Mouse (Mus musculus) midbrain, embryonic 14.5 days (tissue): Measurements from ENCODE around the gene Fhl5. TPM values are rescaled to one million over a fixed set of nuclear protein-coding genes. Genes with fewer than 3 reads are reported as not detected.
"Not testable (repeated sequence)": the region's sequence is repeated elsewhere in the genome, so short reads cannot be mapped to it uniquely, and the experiment has no call there.

Experiments
- ATAC-seq: fragments of 200-750 bp; cut with Nextera tagmentation; 2 replicates; pipeline ENCODE4 v1.8.0; 2017; ENCODE audit warnings: moderate number of reproducible peaks, moderate library complexity; ENCODE audit not compliant: low FRiP score, low TSS enrichment
- DNase-seq: peaks from one replicate; pipeline ENCODE4 v3.0.0-alpha.2; 2015
- H3K27ac ChIP-seq: fragments of 300-500 bp; sonication (generic); replicated peaks from 2 replicates; pipeline ENCODE4 v1.5.1; 2014; ENCODE audit warnings: mild to moderate bottlenecking, low read depth, low read length, moderate library complexity
- H3K27me3 ChIP-seq: fragments of 300-500 bp; sonication (generic); 2 replicates; pipeline ENCODE4 v1.6.1; 2014; ENCODE audit warnings: low read length, control low read depth, mixed read lengths; ENCODE audit not compliant: control insufficient read depth, insufficient read depth
- H3K36me3 ChIP-seq: fragments of 300-500 bp; sonication (generic); 2 replicates; pipeline ENCODE4 v1.6.1; 2014; ENCODE audit warnings: low read length, control low read depth; ENCODE audit not compliant: control insufficient read depth, insufficient read depth
- H3K4me1 ChIP-seq: fragments of 300-500 bp; sonication (generic); 2 replicates; pipeline ENCODE4 v1.6.1; 2014; ENCODE audit warnings: mild to moderate bottlenecking, antibody characterized with exemption, low read length, control low read depth; ENCODE audit not compliant: control insufficient read depth, insufficient read depth
- H3K4me2 ChIP-seq: fragments of 300-500 bp; sonication (generic); 2 replicates; pipeline ENCODE4 v1.6.1; 2014; ENCODE audit warnings: mild to moderate bottlenecking, low read length, moderate library complexity
- H3K4me3 ChIP-seq: fragments of 300-500 bp; sonication (generic); replicated peaks from 2 replicates; pipeline ENCODE4 v1.5.1; 2014; ENCODE audit warnings: low read depth, low read length
- H3K9ac ChIP-seq: fragments of 300-500 bp; sonication (generic); replicated peaks from 2 replicates; pipeline ENCODE4 v1.6.1; 2014; ENCODE audit warnings: mild to moderate bottlenecking, low read length, moderate library complexity
- H3K9me3 ChIP-seq: fragments of 300-500 bp; sonication (generic); 2 replicates; pipeline ENCODE4 v1.6.1; 2016; ENCODE audit warnings: low read length, control low read depth, mixed read lengths; ENCODE audit not compliant: control insufficient read depth
- WGBS: fragments of 180-500 bp; shearing (Covaris S2); extraction: QIAGEN DNeasy Blood & Tissue Kit; methylation state at CpG from one replicate; pipeline ENCODE4 v1.1.7; 2014; 5-methylcytosine and 5-hydroxymethylcytosine counted together
- polyA plus RNA-seq: library from polyadenylated mRNA; unstranded; fragments of >200 nt; fragmentation: Nextera tagmentation; extraction: Ambion mirVana; gene quantifications from 2 replicates; pipeline ENCODE4 v1.2.1, GENCODE M21; 2014

Fhl5 gene
- polyA plus RNA-seq = 0.26 TPM in 1 of 2 replicates, not detected in the other

GRCm38 (mm10) chr4:25242776-25243175, at the start of gene Fhl5:
Gene Fhl5 (minus strand): TSS chr4:25242876.
- Histone ChIP-seq H3K4me3 (no peak within 1 kb of the TSS), H3K9ac (no peak within 1 kb of the TSS), H3K4me2 (no peak within 1 kb of the TSS), H3K36me3 (no peaks in the 10 kb centered on the region), H3K27me3 (no peaks in the 10 kb centered on the region), H3K27ac (no peak within 1 kb of the TSS), H3K9me3 (no peaks in the 10 kb centered on the region), H3K4me1 (no peaks in the 10 kb centered on the region)
- no peak for DNase-seq
- 94% methylated on average over 3 of the region's 3 CpGs for WGBS
- no peak for ATAC-seq

GRCm38 (mm10) chr4:25285002-25285401, 42.3 kb upstream of the Fhl5 start:
- not testable (repeated sequence) for ATAC-seq, DNase-seq, H3K4me3 ChIP-seq, H3K27ac ChIP-seq, H3K4me2 ChIP-seq, H3K36me3 ChIP-seq, H3K9me3 ChIP-seq, H3K9ac ChIP-seq, H3K27me3 ChIP-seq
- peaks cover 12% of the 10 kb centered on the region for H3K4me1 ChIP-seq
- WGBS = 92% methylated on average over 1 of the region's 1 CpGs

GRCm38 (mm10) chr4:25281671-25282038, 39.0 kb upstream of the Fhl5 start, which contains the start of gene Ufl1:
Gene Ufl1 (minus strand): TSS chr4:25281821.
- peak within 1 kb of the TSS; percentile 93 for H3K9ac ChIP-seq
- H3K4me3 ChIP-seq = peak within 1 kb of the TSS; percentile 84
- no peaks in the 10 kb centered on the region for H3K9me3 ChIP-seq
- peak; percentile 98 for DNase-seq
- no peaks in the 10 kb centered on the region for H3K27me3 ChIP-seq
- WGBS = under 1% methylated on average over 30 of the region's 30 CpGs
- H3K27ac ChIP-seq = peak within 1 kb of the TSS; percentile 99
- peak within 1 kb of the TSS; percentile 74 for H3K4me2 ChIP-seq
- H3K36me3 ChIP-seq = peaks cover 18% of the 10 kb centered on the region
- ATAC-seq = peak; percentile 98
- peaks cover 12% of the 10 kb centered on the region for H3K4me1 ChIP-seq

GRCm38 (mm10) chr4:25280938-25281670, 38.4 kb upstream of the Fhl5 start:
- Histone ChIP-seq H3K4me3 (peak overlapping the region; percentile 84), H3K4me1 (peaks cover 12% of the 10 kb centered on the region), H3K4me2 (peak overlapping the region; percentile 74), H3K27me3 (no peaks in the 10 kb centered on the region), H3K36me3 (peaks cover 19% of the 10 kb centered on the region), H3K27ac (peak overlapping the region; percentile 99), H3K9ac (peak overlapping the region; percentile 93), H3K9me3 (no peaks in the 10 kb centered on the region)
- no peak for DNase-seq
- ATAC-seq = peak; percentile 90
- 1% methylated on average over 32 of the region's 32 CpGs for WGBS

- ATAC-seq (no peak), DNase-seq (no peak)
- H3K27ac ChIP-seq = no peak overlapping the region
- 96% methylated on average over 7 of the region's 7 CpGs for WGBS
- H3K4me2 ChIP-seq = no peak overlapping the region
- H3K4me1 ChIP-seq = no peaks in the 10 kb centered on the region
- H3K4me3 ChIP-seq = no peak overlapping the region
- peaks cover 84% of the 10 kb centered on the region for H3K36me3 ChIP-seq
- H3K9me3 ChIP-seq = no peaks in the 10 kb centered on the region
- no peaks in the 10 kb centered on the region for H3K27me3 ChIP-seq
- H3K9ac ChIP-seq = no peak overlapping the region
Measured at GRCm38 (mm10) chr4:25272861-25273627, 30.4 kb upstream of the Fhl5 start.

- H3K4me2 ChIP-seq = no peak overlapping the region
- peaks cover 84% of the 10 kb centered on the region for H3K36me3 ChIP-seq
- no peak overlapping the region for H3K9ac ChIP-seq
- no peak overlapping the region for H3K27ac ChIP-seq
- no peaks in the 10 kb centered on the region for H3K4me1 ChIP-seq
- no peaks in the 10 kb centered on the region for H3K9me3 ChIP-seq
- no peak for DNase-seq
- ATAC-seq = no peak
- no peak overlapping the region for H3K4me3 ChIP-seq
- no peaks in the 10 kb centered on the region for H3K27me3 ChIP-seq
- 98% methylated on average over 1 of the region's 1 CpGs for WGBS
Measured at GRCm38 (mm10) chr4:25271926-25272325, 29.2 kb upstream of the Fhl5 start.

- H3K4me3 ChIP-seq = no peak overlapping the region
- no peaks in the 10 kb centered on the region for H3K9me3 ChIP-seq
- WGBS = 96% methylated on average over 3 of the region's 3 CpGs
- H3K4me1 ChIP-seq = no peaks in the 10 kb centered on the region
- H3K27ac ChIP-seq = no peak overlapping the region
- no peak overlapping the region for H3K9ac ChIP-seq
- no peak for DNase-seq
- H3K27me3 ChIP-seq = no peaks in the 10 kb centered on the region
- H3K4me2 ChIP-seq = no peak overlapping the region
- no peak for ATAC-seq
- H3K36me3 ChIP-seq = peaks cover 73% of the 10 kb centered on the region
Measured at GRCm38 (mm10) chr4:25267144-25267543, 24.5 kb upstream of the Fhl5 start.

GRCm38 (mm10) chr4:25257822-25258398, 15.2 kb upstream of the Fhl5 start:
- H3K36me3 ChIP-seq = peaks cover 55% of the 10 kb centered on the region
- no peak for ATAC-seq

More at GRCm38 (mm10) chr4:25257822-25258398, 15.2 kb upstream of the Fhl5 start:
- no peak overlapping the region for H3K4me2 ChIP-seq
- H3K4me3 ChIP-seq = no peak overlapping the region
- H3K4me1 ChIP-seq = no peaks in the 10 kb centered on the region
- H3K9me3 ChIP-seq = no peaks in the 10 kb centered on the region
- no peak overlapping the region for H3K9ac ChIP-seq
- no peak for DNase-seq
- no peaks in the 10 kb centered on the region for H3K27me3 ChIP-seq
- no peak overlapping the region for H3K27ac ChIP-seq
- WGBS = 95% methylated on average over 7 of the region's 7 CpGs
